Mouse (Mus musculus): ENCODE measurements around the gene Fgfr2.

DNA sequence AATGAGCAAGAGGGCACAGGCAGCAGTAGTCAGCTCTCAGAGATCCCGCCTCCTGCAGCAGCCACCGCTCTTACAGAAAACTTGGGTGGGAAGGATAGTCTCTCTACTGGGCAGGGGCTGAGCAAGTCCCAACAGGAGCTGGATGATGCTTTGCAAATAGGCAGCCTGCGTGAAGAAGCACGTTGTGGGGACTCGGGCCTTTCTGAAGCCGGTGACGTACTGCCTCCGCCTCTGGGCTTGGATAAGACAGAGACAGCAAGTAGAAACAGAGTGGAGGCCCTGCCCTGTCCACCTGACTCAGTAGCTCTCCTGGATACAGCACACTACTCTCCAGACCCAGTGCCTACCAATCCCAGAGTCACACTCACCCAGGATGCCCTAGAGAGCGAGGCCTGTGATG, 2498.9 kb downstream of the Fgfr2 start:
- TF ChIP-seq HCFC1 (IDR thresholded peaks at IDR 0.05; ENCODE audit: borderline replicate concordance, insufficient read depth, low read length) (no peak), MAFK (IDR thresholded peaks at IDR 0.05; ENCODE audit: insufficient read depth, low read depth, low read length) (no peak), CHD2 (IDR thresholded peaks at IDR 0.05; ENCODE audit: low read depth, low read length) (no peak), ZNF384 (IDR thresholded peaks at IDR 0.05; ENCODE audit: low read depth, low read length) (no peak)
